Mouse (Mus musculus) cortical plate, adult 2 months (tissue): ENCODE results near the gene Gclm. TPM values are rescaled to one million over a fixed set of nuclear protein-coding genes. Genes with fewer than 3 reads are reported as not detected.

Experiments used
- H3K27ac ChIP-seq: fragments of 200-500 bp; 2 replicates; pipeline ENCODE4 v1.5.1; 2012; ENCODE audit warnings: low read length, control low read depth, inconsistent platforms; ENCODE audit not compliant: insufficient read depth
- H3K4me1 ChIP-seq: fragments of 200-500 bp; 2 replicates; pipeline ENCODE4 v1.6.1; 2011; ENCODE audit warnings: low read length; ENCODE audit not compliant: control insufficient read depth, insufficient read depth
- H3K4me3 ChIP-seq: fragments of 200-500 bp; 2 replicates; pipeline ENCODE4 v1.5.1; 2011; ENCODE audit warnings: mild to moderate bottlenecking, low read length, control low read depth; ENCODE audit not compliant: insufficient read depth
- CTCF ChIP-seq: fragments of 200-500 bp; IDR thresholded peaks from 2 replicates; pipeline ENCODE4 v1.5.1; 2011; ENCODE audit warnings: mild to moderate bottlenecking, control low read depth, low read length; ENCODE audit not compliant: insufficient read depth; ENCODE audit errors: extremely low read depth
- POLR2A ChIP-seq: fragments of 200-500 bp; IDR thresholded peaks from 2 replicates; pipeline ENCODE4 v1.6.1; 2011; ENCODE audit warnings: mild to moderate bottlenecking, low read length, control low read depth; ENCODE audit not compliant: insufficient read depth; ENCODE audit errors: extremely low read depth
- polyA plus RNA-seq: library from polyadenylated mRNA; depleted of rRNA; stranded (reverse); fragments of >200 nt; gene quantifications from 2 replicates; pipeline ENCODE4 v1.2.3, GENCODE M21; 2012

Gclm gene
- polyA plus RNA-seq, 1 experiment: 49.5 TPM

DNA sequence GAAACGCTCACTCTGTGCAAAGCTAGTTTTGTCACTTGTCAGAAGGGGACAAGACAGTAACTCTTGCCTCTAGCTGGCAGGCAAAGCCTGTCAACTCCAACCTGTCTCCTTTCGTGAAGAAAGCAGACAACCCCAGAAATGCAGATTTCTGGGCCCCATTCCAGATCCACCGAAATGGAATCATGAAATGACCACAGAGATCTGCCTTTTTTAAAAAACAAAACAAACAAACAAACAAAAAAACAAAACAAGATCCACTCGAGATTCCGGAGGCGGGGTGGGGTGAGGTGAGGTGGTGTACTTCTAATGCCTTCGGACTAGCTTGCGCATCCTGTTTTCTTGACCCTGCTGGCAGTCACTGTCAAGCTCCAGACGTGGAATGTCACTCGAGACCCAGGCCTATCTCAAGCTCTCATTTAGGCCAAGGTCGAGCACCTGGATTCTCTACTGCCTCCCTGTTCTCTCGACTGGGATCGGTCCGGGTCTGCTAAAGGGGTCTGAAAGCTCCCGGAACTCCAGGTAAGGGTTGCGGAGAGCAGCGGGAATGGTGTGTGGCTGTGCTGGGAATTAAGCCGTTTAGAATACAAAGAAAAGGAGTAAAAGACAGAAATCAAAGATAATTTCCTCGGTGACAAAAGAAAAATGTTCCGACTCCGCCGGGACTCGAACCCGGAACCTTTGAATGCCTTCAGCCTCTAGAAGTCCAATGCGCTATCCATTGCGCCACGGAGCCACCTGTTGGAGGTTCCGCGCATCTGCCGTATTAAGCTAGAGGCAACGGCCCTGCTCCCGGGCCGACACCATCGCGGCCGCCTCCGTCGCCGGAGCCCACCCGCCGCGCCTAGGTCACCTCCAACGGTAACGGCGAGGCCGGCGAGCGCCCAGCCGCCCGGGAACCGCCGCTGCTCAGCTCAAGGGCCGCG, 47.2 kb downstream of the Gclm start:
- Histone ChIP-seq H3K4me3 (peak overlapping the region; percentile 88), H3K4me1 (peaks cover 2% of the 10 kb centered on the region; the same call in 1 of the 2 replicates), H3K27ac (peak overlapping the region; percentile 99)
- no peak for TF ChIP-seq CTCF
- TF ChIP-seq POLR2A: no peak

DNA sequence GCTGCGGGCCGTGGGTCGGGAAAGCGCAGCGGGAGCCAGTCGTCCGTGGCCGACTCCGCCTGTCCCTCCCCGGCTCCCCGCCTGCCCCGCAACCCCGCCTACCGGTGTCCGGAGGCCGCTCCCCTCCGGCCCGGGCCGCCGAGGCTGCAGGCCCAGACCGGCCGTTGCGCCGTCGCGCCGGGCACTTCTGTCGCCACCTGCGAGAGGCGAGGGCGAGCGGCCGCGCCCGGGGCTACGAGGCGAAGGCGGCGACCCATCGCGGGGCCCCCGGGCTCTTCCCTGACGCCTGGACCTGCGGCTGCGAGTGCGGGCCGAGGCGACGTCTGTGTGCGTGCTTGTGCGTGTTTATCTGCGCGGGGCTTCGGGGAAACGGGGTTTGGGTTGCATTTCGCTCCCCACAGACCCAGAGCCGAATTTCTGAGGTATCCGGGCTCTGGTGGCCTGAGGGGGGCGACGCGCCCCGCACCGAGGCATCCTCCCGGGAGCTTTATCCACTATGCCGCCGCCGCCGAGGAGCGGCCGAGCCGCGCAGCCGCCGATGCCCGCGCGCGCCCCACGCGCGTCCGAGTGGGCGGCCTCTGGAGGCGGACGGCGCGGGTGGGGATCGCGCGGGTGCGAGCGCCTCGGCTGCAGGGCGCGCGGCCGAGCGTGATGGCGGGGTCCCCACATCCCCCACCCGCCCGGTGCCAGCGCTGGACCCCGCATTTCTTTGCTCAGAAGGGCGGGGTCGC, 48.0 kb downstream of the Gclm start:
- H3K4me3 ChIP-seq: peak overlapping the region; percentile 88
- H3K27ac ChIP-seq: peak overlapping the region; percentile 99
- TF ChIP-seq CTCF: no peak
- no peak for TF ChIP-seq POLR2A
- peaks cover 2% of the 10 kb centered on the region; the same call in 1 of the 2 replicates for H3K4me1 ChIP-seq

DNA sequence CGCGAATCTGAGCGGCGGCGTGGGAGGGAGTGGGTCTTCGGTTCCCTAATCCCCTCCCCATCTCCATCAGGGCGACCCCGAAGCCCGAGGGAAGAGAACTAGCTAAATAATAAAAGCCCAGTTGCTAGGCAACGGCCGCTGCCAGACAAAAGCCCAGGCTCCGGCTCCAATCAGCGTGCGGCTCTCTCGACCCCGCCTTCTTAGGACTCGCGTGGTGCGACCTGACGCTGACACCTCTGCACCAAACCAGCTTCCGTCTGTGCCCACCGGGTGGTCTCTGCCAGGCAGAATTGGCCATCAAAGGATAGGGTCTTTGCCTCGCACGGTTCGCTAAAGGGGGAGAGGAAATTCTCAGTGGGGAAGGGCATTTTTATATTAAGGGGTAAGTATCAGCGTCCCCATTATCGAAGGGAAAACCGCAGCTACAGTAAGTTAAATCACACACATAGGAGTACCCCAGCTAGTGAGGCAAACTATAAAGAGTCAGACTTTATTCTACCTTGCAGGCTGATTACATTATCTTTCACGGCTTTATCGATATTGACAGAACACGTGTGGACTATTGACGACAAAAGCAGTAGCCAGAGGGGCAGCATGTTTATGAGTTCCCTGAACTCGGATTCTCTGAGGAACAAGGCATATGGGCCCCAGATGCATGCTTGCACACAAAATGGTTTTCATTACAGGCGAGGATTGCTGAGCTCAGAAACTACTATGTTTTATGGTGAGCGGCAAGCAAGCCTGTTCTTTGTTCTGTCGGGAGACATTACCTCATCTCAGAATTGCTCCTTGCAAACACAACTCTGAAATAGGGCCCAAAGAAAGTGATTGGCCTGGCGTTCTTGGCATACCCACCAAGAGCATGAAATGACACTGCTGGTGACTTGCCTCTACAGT, 48.8 kb downstream of the Gclm start, which contains the start of gene Bcar3:
TSS of gene Bcar3 (plus strand) at position 183 of the 897 bp plus-strand sequence.
- H3K4me3 ChIP-seq: peak within 1 kb of the TSS; percentile 88
- peak; percentile 67; the same call in 1 of the 2 replicates for TF ChIP-seq POLR2A
- TF ChIP-seq CTCF: no peak
- peak within 1 kb of the TSS; percentile 99 for H3K27ac ChIP-seq
- peaks cover 2% of the 10 kb centered on the region; the same call in 1 of the 2 replicates for H3K4me1 ChIP-seq

DNA sequence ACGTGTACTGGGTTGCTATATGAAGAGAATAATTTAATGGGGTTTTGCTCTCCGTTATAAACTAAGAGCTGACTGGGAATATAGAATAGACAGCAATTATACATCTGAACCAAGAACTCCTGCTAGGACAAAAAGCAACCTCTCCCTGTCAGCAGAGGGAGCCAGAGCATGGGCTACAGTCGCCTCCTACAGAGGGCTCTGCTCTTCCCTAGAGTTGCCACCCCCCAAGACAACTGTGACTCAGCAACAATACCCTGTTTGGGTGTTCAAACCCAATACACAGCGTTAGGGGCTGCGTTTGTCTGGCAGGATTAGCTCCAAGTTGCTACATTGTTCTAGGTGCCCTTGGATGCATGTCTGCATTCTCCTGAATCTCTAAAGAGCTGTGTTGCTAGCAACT, 50.2 kb downstream of the Gclm start:
- Histone ChIP-seq H3K4me1 (peaks cover 2% of the 10 kb centered on the region; the same call in 1 of the 2 replicates), H3K27ac (no peak overlapping the region), H3K4me3 (no peak overlapping the region)
- no peak for TF ChIP-seq POLR2A
- TF ChIP-seq CTCF: peak; percentile 83

DNA sequence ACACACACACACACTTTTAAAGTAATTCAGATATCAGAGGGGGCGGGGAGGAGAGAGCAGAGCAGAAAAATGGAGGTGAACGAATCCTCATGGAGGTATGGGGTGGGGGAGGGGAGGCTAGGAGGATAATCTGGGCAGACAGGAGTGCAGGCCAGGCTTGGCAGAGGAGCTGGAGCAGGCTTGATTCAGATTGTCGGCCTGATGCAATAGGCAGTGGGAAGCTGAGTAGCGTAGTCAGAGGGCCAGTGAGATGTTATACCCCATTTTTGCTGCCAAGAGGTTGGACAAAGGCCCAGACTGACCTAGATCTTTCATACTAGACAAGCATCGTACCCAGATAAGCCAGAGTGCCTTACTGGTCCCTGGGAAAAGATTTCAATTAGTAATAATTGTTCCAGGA, 51.6 kb downstream of the Gclm start:
- H3K4me1 ChIP-seq: peaks cover 3% of the 10 kb centered on the region
- H3K4me3 ChIP-seq: no peak overlapping the region
- TF ChIP-seq POLR2A (no peak), CTCF (no peak)
- H3K27ac ChIP-seq: no peak overlapping the region

DNA sequence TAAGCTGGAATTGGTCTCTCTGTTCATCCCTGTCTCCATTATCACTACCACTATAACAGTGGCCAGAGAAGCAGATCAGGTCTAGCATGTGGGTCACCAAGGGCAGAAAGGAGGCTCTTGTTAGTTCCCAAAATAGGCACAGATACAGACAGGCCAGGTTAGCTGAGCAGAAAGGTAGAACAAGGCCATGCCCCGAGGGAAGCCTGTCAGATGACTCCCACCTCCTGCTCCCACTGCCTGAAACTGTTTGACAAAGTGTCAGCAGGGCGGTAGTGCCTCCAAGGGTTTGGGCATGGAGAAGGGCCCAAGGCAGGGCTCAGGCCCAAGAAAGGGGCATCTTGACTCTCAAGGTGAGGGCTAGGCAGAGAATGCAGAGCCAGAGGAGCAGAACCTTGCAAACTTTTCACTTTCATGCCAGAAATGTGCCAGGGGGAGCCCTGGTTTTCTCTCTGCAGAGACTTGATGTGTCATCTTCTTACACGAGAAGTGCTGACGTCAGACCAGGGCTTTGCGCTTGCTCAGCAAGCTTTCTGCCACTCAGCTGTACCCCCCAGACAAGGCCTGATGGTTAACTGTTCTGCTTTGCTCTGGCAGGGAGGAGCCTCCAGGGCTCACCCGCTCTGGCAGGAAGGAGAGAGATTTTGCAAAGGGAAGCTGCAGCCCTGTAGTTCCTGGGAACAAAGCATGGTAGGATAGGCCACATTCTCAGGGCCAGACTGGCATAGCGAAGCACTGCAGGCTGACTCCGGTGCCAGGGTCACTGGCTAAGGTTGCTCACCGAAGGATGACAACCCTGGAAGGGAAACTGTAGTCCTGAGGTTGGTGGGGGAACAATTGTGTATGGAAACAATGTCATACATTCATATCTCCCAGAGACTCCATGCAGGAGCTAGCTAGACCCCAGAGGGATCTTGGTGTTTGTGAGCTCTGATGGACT, 55.9 kb downstream of the Gclm start:
- H3K27ac ChIP-seq: 0 out of 2 replicates have a peak overlapping the region, but pooled peaks have one; percentile 47
- H3K4me1 ChIP-seq: peaks cover 2% of the 10 kb centered on the region
- H3K4me3 ChIP-seq: no peak overlapping the region
- TF ChIP-seq CTCF (no peak), POLR2A (peak; percentile 67)

DNA sequence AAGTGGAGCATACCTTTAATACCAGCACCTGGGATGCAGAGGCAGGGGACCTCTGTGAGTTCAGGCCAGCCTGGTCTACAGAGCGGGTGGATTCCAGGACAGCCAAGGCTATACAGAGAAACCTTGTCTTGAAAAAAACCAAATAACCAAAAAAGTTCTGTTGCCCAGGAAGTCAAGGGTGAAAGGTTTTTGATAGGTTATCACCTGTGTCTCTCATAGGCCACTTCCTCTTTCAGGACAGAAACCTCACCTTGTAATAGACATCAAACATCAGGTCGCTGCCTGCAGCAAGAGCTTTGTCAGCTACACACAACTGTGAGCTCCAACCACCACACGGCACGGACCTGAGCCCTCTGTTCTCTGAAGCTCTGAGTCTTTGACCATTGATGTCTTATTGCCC, 59.2 kb downstream of the Gclm start:
- no peak for TF ChIP-seq CTCF
- TF ChIP-seq POLR2A: no peak
- Histone ChIP-seq H3K4me1 (peaks cover 3% of the 10 kb centered on the region), H3K4me3 (no peak overlapping the region), H3K27ac (no peak overlapping the region)

DNA sequence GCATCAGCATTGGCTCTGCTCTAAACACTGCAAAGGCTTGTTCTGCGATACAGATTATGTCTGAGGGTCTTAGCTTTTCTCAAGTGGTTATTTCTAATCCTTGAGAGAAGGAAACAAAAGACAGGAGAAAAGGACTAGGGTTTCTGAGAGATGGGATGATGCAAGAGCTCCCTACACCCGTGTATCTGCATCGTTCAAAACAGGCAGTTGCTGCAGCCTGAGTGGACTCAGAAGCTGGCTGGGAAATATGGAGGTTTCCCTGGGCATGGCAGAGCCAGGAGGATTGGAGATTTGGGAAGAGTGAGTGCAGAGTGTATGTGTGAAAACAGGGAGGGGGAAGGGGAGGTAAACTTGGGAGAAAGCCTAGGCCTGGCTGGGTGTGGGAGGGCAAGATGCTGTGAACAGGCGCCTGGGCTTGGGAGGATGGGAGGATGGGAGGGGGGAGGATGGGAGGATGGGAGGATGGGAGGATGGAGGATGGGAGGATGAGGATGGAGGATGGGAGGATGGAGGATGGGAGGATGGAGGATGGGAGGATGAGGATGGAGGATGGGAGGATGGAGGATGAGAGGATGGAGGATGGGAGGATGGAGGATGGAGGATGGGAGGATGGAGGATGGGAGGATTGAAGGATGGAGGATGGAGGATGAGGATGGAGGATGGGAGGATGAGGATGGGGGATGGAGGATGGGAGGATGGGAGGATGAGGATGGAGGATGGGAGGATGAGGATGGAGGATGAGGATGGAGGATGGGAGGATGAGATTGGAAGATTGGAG, 62.7 kb downstream of the Gclm start:
- TF ChIP-seq CTCF (no peak), POLR2A (no peak)
- no peak overlapping the region for H3K4me3 ChIP-seq
- peaks cover 2% of the 10 kb centered on the region; the same call in 1 of the 2 replicates for H3K4me1 ChIP-seq
- H3K27ac ChIP-seq: no peak overlapping the region
